ENCODE assay signal across 22 mouse cellular contexts in genomic region chr9:37067473-37067830, GRCm38 (mm10).
A peak's percentile ranks its signal among the peaks of the same experiment; 100 is the strongest.
DNase-seq lines count a peak whose midpoint lies in the region; ATAC-seq and TF ChIP-seq lines count a peak whose summit lies in the region.
"Had no signal": no experiment of that assay in that cellular context is flagged by ENCODE, and none has a peak within 500 bp of the region (broad histone marks: within the 10 kb centered on the region; RNA-seq: fewer than 3 reads in every experiment).

No protein-coding gene starts in this region.

- intact Hi-C loops in left cerebral cortex, adult 2 months (cut with DNase I) = no loop called here

- no peaks in the 10 kb centered on the region for H3K36me3 ChIP-seq in hindbrain, embryonic 13.5 days
- peaks cover 7% of the 10 kb centered on the region for H3K36me3 ChIP-seq in hindbrain, embryonic 10.5 days
- no peaks in the 10 kb centered on the region for H3K36me3 ChIP-seq in midbrain, embryonic 14.5 days (ENCODE audit: control insufficient read depth, insufficient read depth, low read length)
- H3K36me3 ChIP-seq: liver, embryonic 15.5 days had no signal

- TF ChIP-seq CTCF in left cerebral cortex, adult 2 months (IDR thresholded peaks at IDR 0.05) = no peak

- peaks cover 61% of the 10 kb centered on the region for H3K4me1 ChIP-seq in hindbrain, embryonic 13.5 days (replicated peaks)
- H3K4me1 ChIP-seq in hindbrain, embryonic 10.5 days (replicated peaks) = peaks cover 49% of the 10 kb centered on the region
- peaks cover 15% of the 10 kb centered on the region for H3K4me1 ChIP-seq in midbrain, embryonic 14.5 days (ENCODE audit: control insufficient read depth, insufficient read depth, low read length)
- H3K4me1 ChIP-seq: liver, embryonic 15.5 days; megakaryocyte, embryonic 14.5 days had no signal

- no peak overlapping the region; the same call in 1 of the 2 replicates for H3K4me2 ChIP-seq in hindbrain, embryonic 13.5 days
- no peak overlapping the region for H3K4me2 ChIP-seq in midbrain, embryonic 14.5 days (ENCODE audit: low read length)
- H3K4me2 ChIP-seq: liver, embryonic 15.5 days had no signal

- peak overlapping the region; percentile 91 for H3K27ac ChIP-seq in hindbrain, embryonic 13.5 days
- no peak overlapping the region for H3K27ac ChIP-seq in hindbrain, embryonic 10.5 days
- H3K27ac ChIP-seq in midbrain, embryonic 14.5 days (replicated peaks; ENCODE audit: low read depth, low read length) = peak overlapping the region; percentile 63
- H3K27ac ChIP-seq in left cerebral cortex, adult 2 months = no peak overlapping the region; the same call in 1 of the 2 replicates
- H3K27ac ChIP-seq: heart, adult 2 months; liver, embryonic 15.5 days had no signal

- H3K9me3 ChIP-seq in hindbrain, embryonic 13.5 days = no peaks in the 10 kb centered on the region
- no peaks in the 10 kb centered on the region for H3K9me3 ChIP-seq in hindbrain, embryonic 10.5 days
- H3K9me3 ChIP-seq in midbrain, embryonic 14.5 days (ENCODE audit: control insufficient read depth, low read length) = no peaks in the 10 kb centered on the region
- H3K9me3 ChIP-seq: liver, embryonic 15.5 days; megakaryocyte, embryonic 14.5 days had no signal

- H3K4me3 ChIP-seq in hindbrain, embryonic 13.5 days = no peak overlapping the region
- H3K4me3 ChIP-seq in hindbrain, embryonic 10.5 days = no peak overlapping the region
- H3K4me3 ChIP-seq in midbrain, embryonic 14.5 days (replicated peaks; ENCODE audit: low read depth, low read length) = no peak overlapping the region
- H3K4me3 ChIP-seq in left cerebral cortex, adult 2 months = no peak overlapping the region
- H3K4me3 ChIP-seq: heart, adult 2 months; liver, embryonic 15.5 days; megakaryocyte, embryonic 14.5 days; myocyte had no signal

- no peak overlapping the region for H3K9ac ChIP-seq in hindbrain, embryonic 13.5 days
- no peak overlapping the region for H3K9ac ChIP-seq in midbrain, embryonic 14.5 days (replicated peaks; ENCODE audit: low read length)
- H3K9ac ChIP-seq: liver, embryonic 15.5 days had no signal

- no peak for DNase-seq in hindbrain, embryonic 10.5 days (ENCODE audit: low spot score)
- DNase-seq in retina, postnatal 1 day = peak; percentile 71
- no peak for DNase-seq in retina, embryonic 14.5 days (ENCODE audit: low spot score)
- peak; percentile 38 for DNase-seq in midbrain, embryonic 14.5 days
- no peak for DNase-seq in adrenal gland, adult (ENCODE audit: inconsistent age in 2 of 2, low spot score in 1 of 2)
- no peak for DNase-seq in left cerebral cortex, adult 2 months (ENCODE audit: extremely low spot score in 1 of 2, low spot score in 2 of 2)
- DNase-seq in cerebellum, adult 8-10 months = no peak
- DNase-seq: B cell, adult 2 months; cerebellum, adult 9-10 months; gastrocnemius, postnatal 14 days; heart, adult 2 months; heart, postnatal 4 days; kidney, postnatal 36 days; layer of hippocampus, postnatal 36 days; lung, postnatal 10 days; spleen, adult 18-20 months; thymus, postnatal 25 days had no signal

- 51% methylated on average over 5 of the region's 5 CpGs for WGBS in hindbrain, embryonic 13.5 days
- WGBS in hindbrain, embryonic 10.5 days = 83% methylated on average over 5 of the region's 5 CpGs
- 70% methylated on average over 5 of the region's 5 CpGs for WGBS in midbrain, embryonic 14.5 days

- H3K27me3 ChIP-seq in hindbrain, embryonic 13.5 days = no peaks in the 10 kb centered on the region
- no peaks in the 10 kb centered on the region for H3K27me3 ChIP-seq in hindbrain, embryonic 10.5 days (ENCODE audit: insufficient read depth, poor library complexity, severe bottlenecking)
- H3K27me3 ChIP-seq in midbrain, embryonic 14.5 days (ENCODE audit: control insufficient read depth, insufficient read depth, low read length) = no peaks in the 10 kb centered on the region
- H3K27me3 ChIP-seq: liver, embryonic 15.5 days had no signal

- peak; percentile 59 for ATAC-seq in hindbrain, embryonic 13.5 days (ENCODE audit: low FRiP score)
- ATAC-seq in midbrain, embryonic 14.5 days (ENCODE audit: low FRiP score, low TSS enrichment) = no peak
- ATAC-seq: intestine, embryonic 16.5 days had no signal

Comparison
In these comparisons a context has a peak if more than half of its experiments do, and no peak if none do; other contexts are left out.
1. H3K27ac ChIP-seq: peak in hindbrain, embryonic 13.5 days (single experiment) and midbrain, embryonic 14.5 days (single experiment); none in hindbrain, embryonic 10.5 days (single experiment) and left cerebral cortex, adult 2 months (single experiment).
2. DNase-seq: peak in retina, postnatal 1 day (single experiment) and midbrain, embryonic 14.5 days (single experiment); none in hindbrain, embryonic 10.5 days (single experiment), retina, embryonic 14.5 days (single experiment), adrenal gland, adult (0 of 2), left cerebral cortex, adult 2 months (0 of 2) and cerebellum, adult 8-10 months (single experiment).